In genomic region chr12:99024430-99024960, GRCm38 (mm10) we compare ENCODE assay signal across 22 mouse cellular contexts.
A peak's percentile ranks its signal among the peaks of the same experiment; 100 is the strongest.
DNase-seq lines count a peak whose midpoint lies in the region; ATAC-seq lines count a peak whose summit lies in the region.
"Had no signal": no experiment of that assay in that cellular context is flagged by ENCODE, and none has a peak within 500 bp of the region (broad histone marks: within the 10 kb centered on the region; RNA-seq: fewer than 3 reads in every experiment).

No protein-coding gene starts in this region.

- H3K4me1 ChIP-seq in hindbrain, embryonic 12.5 days, result 0 out of 2 replicates have a peak, but pooled peaks cover 11% of the 10 kb centered on the region
- peaks cover 8% of the 10 kb centered on the region; the same call in 1 of the 2 replicates for H3K4me1 ChIP-seq in hindbrain, embryonic 14.5 days (replicated peaks; ENCODE audit: control insufficient read depth, insufficient read depth, low read length)
- peaks cover 2% of the 10 kb centered on the region; the same call in 1 of the 2 replicates for H3K4me1 ChIP-seq in midbrain, embryonic 11.5 days (ENCODE audit: control insufficient read depth, insufficient read depth, low read length)
- H3K4me1 ChIP-seq in midbrain, embryonic 14.5 days (ENCODE audit: control insufficient read depth, insufficient read depth, low read length), result 0 out of 2 replicates have a peak, but pooled peaks cover 3% of the 10 kb centered on the region

- H3K4me3 ChIP-seq in hindbrain, embryonic 12.5 days, result no peak overlapping the region
- no peak overlapping the region for H3K4me3 ChIP-seq in hindbrain, embryonic 14.5 days (replicated peaks; ENCODE audit: low read length)
- H3K4me3 ChIP-seq in midbrain, embryonic 11.5 days (ENCODE audit: low read depth, low read length), result no peak overlapping the region
- no peak overlapping the region for H3K4me3 ChIP-seq in midbrain, embryonic 14.5 days (replicated peaks; ENCODE audit: low read depth, low read length)
- H3K4me3 ChIP-seq: forebrain, embryonic 10.5 days; forebrain, embryonic 13.5 days; hindbrain, embryonic 10.5 days had no signal

- no peaks in the 10 kb centered on the region for H3K9me3 ChIP-seq in hindbrain, embryonic 12.5 days (replicated peaks)
- no peaks in the 10 kb centered on the region for H3K9me3 ChIP-seq in hindbrain, embryonic 14.5 days (ENCODE audit: control insufficient read depth, low read length)
- H3K9me3 ChIP-seq in midbrain, embryonic 11.5 days (ENCODE audit: control insufficient read depth, low read length), result no peaks in the 10 kb centered on the region
- H3K9me3 ChIP-seq in midbrain, embryonic 14.5 days (ENCODE audit: control insufficient read depth, low read length), result no peaks in the 10 kb centered on the region
- H3K9me3 ChIP-seq: forebrain, embryonic 10.5 days; forebrain, embryonic 13.5 days; hindbrain, embryonic 10.5 days had no signal

- 0 out of 2 replicates have a peak, but pooled peaks have one; percentile 26 for ATAC-seq in hindbrain, embryonic 12.5 days (ENCODE audit: low FRiP score)
- no peak for ATAC-seq in hindbrain, embryonic 14.5 days (ENCODE audit: low FRiP score)
- ATAC-seq in midbrain, embryonic 11.5 days (ENCODE audit: low FRiP score), result peak; percentile 68; the same call in 1 of the 2 replicates
- no peak for ATAC-seq in midbrain, embryonic 14.5 days (ENCODE audit: low FRiP score, low TSS enrichment)
- ATAC-seq: CD4-positive, CD25-positive, alpha-beta regulatory T cell, adult 4 months; forebrain, embryonic 13.5 days; forebrain, embryonic 16.5 days; hindbrain, postnatal 0 days; inflammation-experienced regulatory T-cells, adult 6 months had no signal

- H3K9ac ChIP-seq in hindbrain, embryonic 12.5 days, result no peak overlapping the region
- no peak overlapping the region for H3K9ac ChIP-seq in hindbrain, embryonic 14.5 days
- no peak overlapping the region for H3K9ac ChIP-seq in midbrain, embryonic 11.5 days (ENCODE audit: low read length)
- no peak overlapping the region for H3K9ac ChIP-seq in midbrain, embryonic 14.5 days (replicated peaks; ENCODE audit: low read length)
- H3K9ac ChIP-seq: forebrain, embryonic 13.5 days had no signal

- no peak overlapping the region for H3K27ac ChIP-seq in hindbrain, embryonic 12.5 days
- no peak overlapping the region for H3K27ac ChIP-seq in hindbrain, embryonic 14.5 days
- no peak overlapping the region for H3K27ac ChIP-seq in midbrain, embryonic 11.5 days (ENCODE audit: low read depth, low read length)
- H3K27ac ChIP-seq in midbrain, embryonic 14.5 days (replicated peaks; ENCODE audit: low read depth, low read length), result no peak overlapping the region
- H3K27ac ChIP-seq: forebrain, embryonic 10.5 days; forebrain, embryonic 13.5 days; hindbrain, embryonic 10.5 days; hindbrain, postnatal 0 days had no signal

- no peak for DNase-seq in hindbrain, embryonic 14.5 days (ENCODE audit: low spot score)
- DNase-seq in midbrain, embryonic 11.5 days (ENCODE audit: low spot score, missing footprints), result no peak
- no peak for DNase-seq in midbrain, embryonic 14.5 days
- peak; percentile 58 for DNase-seq in ZHBTc4 (ENCODE audit: low read depth, low spot score)
- DNase-seq in neural tube, embryonic 10.5 days (ENCODE audit: extremely low spot score, low spot score), result no peak
- DNase-seq: adrenal gland, postnatal 10 days; adrenal gland, postnatal 36 days; cerebellum, adult 18-20 months; cerebellum, adult 9-10 months; cerebellum, postnatal 14 days; gastrocnemius, postnatal 10 days; gastrocnemius, postnatal 36 days; heart, postnatal 36 days had no signal

- no peaks in the 10 kb centered on the region for H3K27me3 ChIP-seq in hindbrain, embryonic 12.5 days
- H3K27me3 ChIP-seq in hindbrain, embryonic 14.5 days (ENCODE audit: control insufficient read depth, insufficient read depth, low read length), result no peaks in the 10 kb centered on the region
- no peaks in the 10 kb centered on the region for H3K27me3 ChIP-seq in midbrain, embryonic 11.5 days (ENCODE audit: control insufficient read depth, insufficient read depth, low read length)
- no peaks in the 10 kb centered on the region for H3K27me3 ChIP-seq in midbrain, embryonic 14.5 days (ENCODE audit: control insufficient read depth, insufficient read depth, low read length)
- H3K27me3 ChIP-seq: forebrain, embryonic 13.5 days had no signal

- no peaks in the 10 kb centered on the region for H3K36me3 ChIP-seq in hindbrain, embryonic 12.5 days
- H3K36me3 ChIP-seq in hindbrain, embryonic 14.5 days (replicated peaks; ENCODE audit: control insufficient read depth, insufficient read depth), result no peaks in the 10 kb centered on the region
- H3K36me3 ChIP-seq in midbrain, embryonic 11.5 days (ENCODE audit: control insufficient read depth, insufficient read depth, low read length), result no peaks in the 10 kb centered on the region
- no peaks in the 10 kb centered on the region for H3K36me3 ChIP-seq in midbrain, embryonic 14.5 days (ENCODE audit: control insufficient read depth, insufficient read depth, low read length)
- H3K36me3 ChIP-seq: forebrain, embryonic 10.5 days; hindbrain, embryonic 10.5 days had no signal

- WGBS in hindbrain, embryonic 12.5 days, result 64% methylated on average over 6 of the region's 6 CpGs
- 39% methylated on average over 6 of the region's 6 CpGs for WGBS in hindbrain, embryonic 14.5 days
- WGBS in midbrain, embryonic 11.5 days, result 67% methylated on average over 6 of the region's 6 CpGs
- WGBS in midbrain, embryonic 14.5 days, result 37% methylated on average over 6 of the region's 6 CpGs

- no peak overlapping the region for H3K4me2 ChIP-seq in hindbrain, embryonic 12.5 days (replicated peaks)
- H3K4me2 ChIP-seq in hindbrain, embryonic 14.5 days (replicated peaks), result no peak overlapping the region
- no peak overlapping the region for H3K4me2 ChIP-seq in midbrain, embryonic 11.5 days
- no peak overlapping the region for H3K4me2 ChIP-seq in midbrain, embryonic 14.5 days (ENCODE audit: low read length)
- H3K4me2 ChIP-seq: forebrain, embryonic 13.5 days; heart, embryonic 11.5 days had no signal

Comparison
In these comparisons a context has a peak if more than half of its experiments do, and no peak if none do; other contexts are left out.
1. ATAC-seq: peak in hindbrain, embryonic 12.5 days (single experiment) and midbrain, embryonic 11.5 days (single experiment); none in hindbrain, embryonic 14.5 days (single experiment) and midbrain, embryonic 14.5 days (single experiment).